Mouse (Mus musculus): Measurements from ENCODE around the gene Wdfy2.
"Not testable (repeated sequence)": the region's sequence is repeated elsewhere in the genome, so short reads cannot be mapped to it uniquely, and the experiment has no call there.

The Wdfy2 gene

GRCm38 (mm10) chr14:62878634-62879430 lies 41.4 kb downstream of the Wdfy2 start:
- no peak for DNase-seq (ENCODE audit: low spot score in 2 of 2)

- DNase-seq (ENCODE audit: low spot score in 2 of 2): peak; percentile 58 to 61
Measured at GRCm38 (mm10) chr14:62879497-62879896, 42.0 kb downstream of the Wdfy2 start.

GRCm38 (mm10) chr14:62880084-62880851 lies 42.8 kb downstream of the Wdfy2 start:
- DNase-seq (ENCODE audit: low spot score in 2 of 2): no peak

GRCm38 (mm10) chr14:62882061-62882614 lies 44.7 kb downstream of the Wdfy2 start:
- DNase-seq (ENCODE audit: low spot score in 2 of 2): no peak

GRCm38 (mm10) chr14:62883551-62883950 lies 46.1 kb downstream of the Wdfy2 start:
- DNase-seq (ENCODE audit: low spot score in 2 of 2): no peak

GRCm38 (mm10) chr14:62884171-62884570 lies 46.7 kb downstream of the Wdfy2 start:
- DNase-seq (ENCODE audit: low spot score in 2 of 2): no peak

- DNase-seq (ENCODE audit: low spot score in 2 of 2): no peak
Measured at GRCm38 (mm10) chr14:62884639-62885038, 47.2 kb downstream of the Wdfy2 start.

- DNase-seq (ENCODE audit: low spot score in 2 of 2): no peak
Measured at GRCm38 (mm10) chr14:62885146-62885545, 47.7 kb downstream of the Wdfy2 start.

GRCm38 (mm10) chr14:62891401-62891800 lies 53.9 kb downstream of the Wdfy2 start:
- DNase-seq (ENCODE audit: low spot score in 2 of 2): no peak

GRCm38 (mm10) chr14:62892771-62893641 lies 55.5 kb downstream of the Wdfy2 start:
- peak in 1 of 2 experiments; percentile 7 for DNase-seq (ENCODE audit: low spot score in 2 of 2)

GRCm38 (mm10) chr14:62893642-62894180 lies 56.2 kb downstream of the Wdfy2 start:
- not testable (repeated sequence) for DNase-seq (ENCODE audit: low spot score in 2 of 2)

- DNase-seq (ENCODE audit: low spot score in 2 of 2): no peak
Measured at GRCm38 (mm10) chr14:62894924-62895840, 57.7 kb downstream of the Wdfy2 start.

- DNase-seq (ENCODE audit: low spot score in 2 of 2): no peak
Measured at GRCm38 (mm10) chr14:62898061-62898460, 60.6 kb downstream of the Wdfy2 start.

- DNase-seq (ENCODE audit: low spot score in 2 of 2): no peak
Measured at GRCm38 (mm10) chr14:62907888-62908287, 70.4 kb downstream of the Wdfy2 start.

GRCm38 (mm10) chr14:62908550-62908949 lies 71.1 kb downstream of the Wdfy2 start:
- DNase-seq (ENCODE audit: low spot score in 2 of 2): no peak

- no peak for DNase-seq (ENCODE audit: low spot score in 2 of 2)
Measured at GRCm38 (mm10) chr14:62910859-62911258, 73.4 kb downstream of the Wdfy2 start.

GRCm38 (mm10) chr14:62915146-62915685 lies 77.7 kb downstream of the Wdfy2 start:
- DNase-seq (ENCODE audit: low spot score in 2 of 2): no peak

GRCm38 (mm10) chr14:62916488-62917034 lies 79.1 kb downstream of the Wdfy2 start:
- no peak for DNase-seq (ENCODE audit: low spot score in 2 of 2)

GRCm38 (mm10) chr14:62921401-62921800 lies 83.9 kb downstream of the Wdfy2 start:
- no peak for DNase-seq (ENCODE audit: low spot score in 2 of 2)

GRCm38 (mm10) chr14:62922637-62923036 lies 85.2 kb downstream of the Wdfy2 start:
- no peak for DNase-seq (ENCODE audit: low spot score in 2 of 2)
